8 mouse cellular contexts compared by ENCODE assay signal in genomic region chr8:124663112-124663873, GRCm38 (mm10). TPM values are rescaled to one million over a fixed set of nuclear protein-coding genes. Genes with fewer than 3 reads are reported as not detected.
DNase-seq lines count a peak whose midpoint lies in the region; ATAC-seq lines count a peak whose summit lies in the region.

TSS of gene 2310022B05Rik (minus strand) at chr8:124663369.

- DNase-seq in CD4-positive, CD25-positive, alpha-beta regulatory T cell, adult 2 months (ENCODE audit: low read depth, low spot score): peak; percentile 87
- DNase-seq in brain, embryonic 18.5 days (ENCODE audit: low read depth, low spot score): peak; percentile 67
- peak; percentile 90 for DNase-seq in liver
- peak; percentile 48 to 59 for DNase-seq in monocyte, adult 2 months (ENCODE audit: low read depth in 1 of 2, low spot score in 2 of 2)
- DNase-seq in spleen, postnatal 14 days (ENCODE audit: low spot score in 2 of 2): peak; percentile 68 to 72

- peak within 1 kb of the TSS; percentile 97 for H3K9ac ChIP-seq in heart, embryonic 11.5 days (ENCODE audit: low read depth, low read length)
- peak within 1 kb of the TSS; percentile 93 for H3K9ac ChIP-seq in kidney, embryonic 16.5 days (replicated peaks; ENCODE audit: low read length)

- WGBS in heart, embryonic 11.5 days (ENCODE audit: insufficient replicate concordance): 2% methylated on average over 58 of the region's 69 CpGs
- 1% methylated on average over 64 of the region's 69 CpGs for WGBS in kidney, embryonic 16.5 days

- H3K4me2 ChIP-seq in heart, embryonic 11.5 days: peak within 1 kb of the TSS; percentile 65
- peak within 1 kb of the TSS; percentile 70 for H3K4me2 ChIP-seq in kidney, embryonic 16.5 days (replicated peaks; ENCODE audit: low read depth, low read length)

- H3K4me1 ChIP-seq in erythroblast, embryonic 14.5 days (ENCODE audit: control insufficient read depth): peaks cover 53% of the 10 kb centered on the region
- peaks cover 34% of the 10 kb centered on the region for H3K4me1 ChIP-seq in heart, embryonic 11.5 days (ENCODE audit: control insufficient read depth, insufficient read depth, low read length)
- peaks cover 44% of the 10 kb centered on the region for H3K4me1 ChIP-seq in kidney, embryonic 16.5 days (ENCODE audit: insufficient read depth, low read length)

- peak within 1 kb of the TSS; percentile 93 for H3K4me3 ChIP-seq in erythroblast, embryonic 14.5 days (replicated peaks)
- H3K4me3 ChIP-seq in heart, embryonic 11.5 days (ENCODE audit: low read depth, low read length): peak within 1 kb of the TSS; percentile 94
- H3K4me3 ChIP-seq in kidney, embryonic 16.5 days (ENCODE audit: low read length): peak within 1 kb of the TSS; percentile 93

- ATAC-seq in heart, embryonic 11.5 days (replicated peaks; ENCODE audit: insufficient number of reproducible peaks, low FRiP score, low TSS enrichment): peak; percentile 89
- ATAC-seq in kidney, embryonic 16.5 days (ENCODE audit: low FRiP score, low TSS enrichment): peak; percentile 96

- no peaks in the 10 kb centered on the region for H3K9me3 ChIP-seq in erythroblast, embryonic 14.5 days (ENCODE audit: control insufficient read depth, low read length)
- no peaks in the 10 kb centered on the region for H3K9me3 ChIP-seq in heart, embryonic 11.5 days (replicated peaks; ENCODE audit: control insufficient read depth, low read length)
- H3K9me3 ChIP-seq in kidney, embryonic 16.5 days (ENCODE audit: low read length): no peaks in the 10 kb centered on the region

- H3K27ac ChIP-seq in heart, embryonic 11.5 days (ENCODE audit: low read depth, low read length): peak within 1 kb of the TSS; percentile 92
- H3K27ac ChIP-seq in kidney, embryonic 16.5 days (ENCODE audit: low read length): peak within 1 kb of the TSS; percentile 90

- H3K27me3 ChIP-seq in erythroblast, embryonic 14.5 days (ENCODE audit: control insufficient read depth): no peaks in the 10 kb centered on the region; the same call in 1 of the 2 replicates
- no peaks in the 10 kb centered on the region for H3K27me3 ChIP-seq in heart, embryonic 11.5 days (ENCODE audit: control insufficient read depth, insufficient read depth, low read length)
- no peaks in the 10 kb centered on the region for H3K27me3 ChIP-seq in kidney, embryonic 16.5 days (ENCODE audit: insufficient read depth, low read length)

- peaks cover 25% of the 10 kb centered on the region for H3K36me3 ChIP-seq in erythroblast, embryonic 14.5 days (ENCODE audit: control insufficient read depth)
- no peaks in the 10 kb centered on the region for H3K36me3 ChIP-seq in heart, embryonic 11.5 days (ENCODE audit: control insufficient read depth, insufficient read depth, low read length)
- no peaks in the 10 kb centered on the region for H3K36me3 ChIP-seq in kidney, embryonic 16.5 days (ENCODE audit: insufficient read depth, low read length)

RNA-seq across cellular contexts. Expression of gene 2310022B05Rik, which starts in this region (rescaled TPM):
- 3.5 TPM in 2 replicates for polyA plus RNA-seq in erythroblast, embryonic 14.5 days (2012)
- 38.4 and 42.9 TPM in 2 replicates for polyA plus RNA-seq in heart, embryonic 11.5 days (2014; fragmentation: Nextera tagmentation; extraction: Ambion mirVana)
- 28.0 and 31.7 TPM in 2 replicates for polyA plus RNA-seq in kidney, embryonic 16.5 days (2015; fragmentation: Nextera tagmentation; extraction: Ambion mirVana)

Comparison
In these comparisons a context has a peak if more than half of its experiments do, and no peak if none do; other contexts are left out.
1. Peak in every context shown above with its lines: DNase-seq, ATAC-seq, H3K4me3 ChIP-seq and H3K27ac ChIP-seq.